Mouse (Mus musculus) CH12.LX (cell line): ENCODE results near the gene Best3. TPM values are rescaled to one million over a fixed set of nuclear protein-coding genes. Genes with fewer than 3 reads are reported as not detected.

Experiments
- DNase-seq: peaks from one replicate; pipeline ENCODE4 v3.0.0-alpha.2; 2013; ENCODE audit errors: extremely low read depth
- H3K27ac ChIP-seq: 2 replicates; pipeline ENCODE4 v1.5.1; 2012; ENCODE audit warnings: low read depth, mild to moderate bottlenecking, control low read depth, moderate library complexity; ENCODE audit not compliant: insufficient read depth
- H3K27me3 ChIP-seq: replicated peaks from 2 replicates; pipeline ENCODE3; 2012; ENCODE audit warnings: inconsistent platforms
- H3K36me3 ChIP-seq, 2 experiments: replicated peaks in 1 of 2; 2 replicates each; pipeline versions ENCODE3 to v1.6.1; 2012; ENCODE audit warnings: inconsistent platforms in 1 of 2, low read length in 1 of 2, mild to moderate bottlenecking in 1 of 2, mixed read lengths in 1 of 2, moderate library complexity in 1 of 2; ENCODE audit not compliant: control insufficient read depth in 1 of 2, insufficient read depth in 1 of 2
- H3K4me1 ChIP-seq, 2 experiments: 2 replicates each; pipeline ENCODE4 v1.6.1; 2012; ENCODE audit warnings: inconsistent platforms in 1 of 2, moderate library complexity in 1 of 2; ENCODE audit not compliant: insufficient read depth in 2 of 2, control insufficient read depth in 1 of 2
- H3K4me2 ChIP-seq: 2 replicates; pipeline ENCODE4 v1.6.1; 2012; ENCODE audit warnings: low read depth, mild to moderate bottlenecking, control low read depth; ENCODE audit not compliant: poor library complexity, insufficient read depth, severe bottlenecking
- H3K4me3 ChIP-seq, 3 experiments: fragments of 150-350 bp in 1 of 3; sonication (generic) in 1 of 3; replicated peaks in 1 of 3; 2 replicates each; pipeline versions ENCODE3 to v1.5.1; 2011 to 2012; ENCODE audit warnings: low read depth in 2 of 3, low read length in 2 of 3, mild to moderate bottlenecking in 2 of 3, moderate library complexity in 2 of 3, control low read depth in 1 of 3, improper control_type of control experiment in 1 of 3, inconsistent platforms in 1 of 3, mixed read lengths in 1 of 3; ENCODE audit not compliant: poor library complexity in 1 of 3
- H3K79me2 ChIP-seq: replicated peaks from 2 replicates; pipeline ENCODE4 v1.6.1; 2012; ENCODE audit warnings: mild to moderate bottlenecking, moderate library complexity; ENCODE audit not compliant: control insufficient read depth, poor library complexity, insufficient read depth, severe bottlenecking; ENCODE audit errors: extremely low read depth
- H3K9ac ChIP-seq: 2 replicates; pipeline ENCODE4 v1.6.1; 2012; ENCODE audit warnings: low read depth, mild to moderate bottlenecking, control low read depth, moderate library complexity; ENCODE audit not compliant: insufficient read depth
- H3K9me3 ChIP-seq: replicated peaks from 2 replicates; pipeline ENCODE3; 2012; ENCODE audit warnings: low read length, inconsistent platforms, mixed read lengths
- BHLHE40 ChIP-seq: IDR thresholded peaks from 2 replicates; pipeline ENCODE4 v1.6.1; 2011; ENCODE audit warnings: mild to moderate bottlenecking, low read depth, low read length, improper control_type of control experiment
- CTCF ChIP-seq, 2 experiments: IDR thresholded peaks in 1 of 2; conservative IDR thresholded peaks in 1 of 2; 2 replicates each; pipeline ENCODE4 v1.5.1; 2011 to 2012; ENCODE audit warnings: low read depth in 2 of 2, low read length in 2 of 2, improper control_type of control experiment in 1 of 2, inconsistent platforms in 1 of 2, mild to moderate bottlenecking in 1 of 2, moderate library complexity in 1 of 2
- IRF4 ChIP-seq: IDR thresholded peaks from 2 replicates; pipeline ENCODE4 v1.6.1; 2014; ENCODE audit warnings: low read depth, mild to moderate bottlenecking, inconsistent platforms, low read length, improper control_type of control experiment
- JUN ChIP-seq: IDR thresholded peaks from 2 replicates; pipeline ENCODE4 v1.6.1; 2011; ENCODE audit warnings: low read depth, mild to moderate bottlenecking, low read length, improper control_type of control experiment, moderate library complexity; ENCODE audit not compliant: insufficient read depth
- JUND ChIP-seq: conservative IDR thresholded peaks from 2 replicates; pipeline ENCODE4 v1.6.1; 2011; ENCODE audit warnings: low read depth, low read length, improper control_type of control experiment
- KAT2A ChIP-seq: IDR thresholded peaks from 2 replicates; pipeline ENCODE4 v1.6.1; 2012; ENCODE audit warnings: low read length, improper control_type of control experiment, inconsistent platforms; ENCODE audit not compliant: insufficient replicate concordance
- MAFK ChIP-seq: IDR thresholded peaks from 2 replicates; pipeline ENCODE4 v1.6.1; 2011; ENCODE audit warnings: low read length, improper control_type of control experiment; ENCODE audit not compliant: insufficient replicate concordance
- MAZ ChIP-seq: IDR thresholded peaks from 2 replicates; pipeline ENCODE4 v1.6.1; 2012; ENCODE audit warnings: low read depth, mild to moderate bottlenecking, inconsistent platforms, low read length, improper control_type of control experiment, moderate library complexity
- MEF2A ChIP-seq: IDR thresholded peaks from 2 replicates; pipeline ENCODE4 v1.6.1; 2014; ENCODE audit warnings: low read depth, mild to moderate bottlenecking, inconsistent platforms, low read length, improper control_type of control experiment, borderline replicate concordance
- MYC ChIP-seq: IDR thresholded peaks from 2 replicates; pipeline ENCODE4 v1.6.1; 2011; ENCODE audit warnings: low read depth, mild to moderate bottlenecking, improper control_type of control experiment, low read length
- PAX5 ChIP-seq: IDR thresholded peaks from 2 replicates; pipeline ENCODE4 v1.6.1; 2012; ENCODE audit warnings: low read length, inconsistent platforms, mixed read lengths
- RAD21 ChIP-seq: IDR thresholded peaks from 2 replicates; pipeline ENCODE4 v1.6.1; 2011; ENCODE audit warnings: low read depth, mild to moderate bottlenecking, low read length, improper control_type of control experiment, moderate library complexity
- SMC3 ChIP-seq: IDR thresholded peaks from 2 replicates; pipeline ENCODE4 v1.6.1; 2011; ENCODE audit warnings: low read depth, low read length, improper control_type of control experiment
- TCF12 ChIP-seq: IDR thresholded peaks from 2 replicates; pipeline ENCODE4 v1.6.1; 2014; ENCODE audit warnings: low read depth, mild to moderate bottlenecking, inconsistent platforms, low read length, improper control_type of control experiment
- UBTF ChIP-seq: IDR thresholded peaks from 2 replicates; pipeline ENCODE4 v1.6.1; 2012; ENCODE audit warnings: low read depth, mild to moderate bottlenecking, inconsistent platforms, low read length, improper control_type of control experiment, moderate library complexity
- USF2 ChIP-seq: conservative IDR thresholded peaks from 2 replicates; pipeline ENCODE4 v1.6.1; 2011; ENCODE audit warnings: low read depth, low read length, improper control_type of control experiment
- ZC3H11A ChIP-seq: IDR thresholded peaks from 2 replicates; pipeline ENCODE4 v1.6.1; 2012; ENCODE audit warnings: low read depth, mild to moderate bottlenecking, inconsistent platforms, low read length, improper control_type of control experiment
- ZNF384 ChIP-seq: IDR thresholded peaks from 2 replicates; pipeline ENCODE4 v1.6.1; 2012; ENCODE audit warnings: low read depth, low read length, improper control_type of control experiment, inconsistent platforms
- dilution Hi-C: fragments of 300-500 bp; cut with MboI; formaldehyde crosslinking; loops from 2 replicates; pipeline ENCODE4 v1.14.3; 2020; ENCODE audit warnings: low sequenced_read_pairs; ENCODE audit not compliant: extremely low pct_unique_long_range_greater_than_20kb, extremely low pct_ligation_motif_present
- in situ Hi-C: fragments of 300-500 bp; cut with MboI; formaldehyde crosslinking; loops from 3 replicates; pipeline ENCODE4 v1.14.3; 2019; ENCODE audit warnings: low sequenced_read_pairs, low pct_ligation_motif_present, low pct_unique_long_range_greater_than_20kb, mixed read lengths
- polyA plus RNA-seq: library from polyadenylated mRNA; unstranded; fragments of >175 nt; gene quantifications from 2 replicates; pipeline ENCODE4 v1.2.1, GENCODE M21; 2012; ENCODE audit warnings: low read depth; ENCODE audit not compliant: insufficient read length
- total RNA-seq, 2 experiments: library from RNA; depleted of rRNA; stranded (reverse); fragments of 300-350 nt in 1 of 2; fragments of >200 nt in 1 of 2; gene quantifications; 2 replicates each; pipeline ENCODE4 v1.2.3; 2012 to 2014

Best3 gene
- total and polyA plus RNA-seq, 3 experiments = not detected

- Histone ChIP-seq H3K4me3 (no peak overlapping the region), H3K9me3 (no peaks in the 10 kb centered on the region), H3K9ac (no peak overlapping the region), H3K27ac (no peak overlapping the region), H3K4me2 (no peak overlapping the region), H3K36me3 (no peaks in the 10 kb centered on the region), H3K27me3 (peaks cover 16% of the 10 kb centered on the region), H3K4me1 (peaks cover 0 to 10% of the 10 kb centered on the region in 2 experiments; a peak in 2 of 4 replicates), H3K79me2 (no peaks in the 10 kb centered on the region)
- TF ChIP-seq TCF12 = no peak
- no peak for TF ChIP-seq ZNF384
- in situ Hi-C loops (loop anchor here (25.0 kb wide), 1 partner anchor 689 kb away; no protein-coding TSS in a partner anchor), dilution Hi-C loops (no loop called here)
- no peak for DNase-seq
These were observed 40.1 kb downstream of the Best3 start for GRCm38 (mm10) chr10:117026176-117026575.

GRCm38 (mm10) chr10:117031160-117031559 is 45.0 kb downstream of the Best3 start:
- peaks cover 2% of the 10 kb centered on the region in 2 experiments; a peak in 1 of 4 replicates for H3K4me1 ChIP-seq
- no peak overlapping the region for H3K27ac ChIP-seq
- in situ Hi-C loops = loop anchor here (10.0 to 25.0 kb wide), 2 partner anchors 56 to 694 kb away; partner anchors contain the start of gene Gm10271
- peak overlapping the region in 1 of 3 experiments; percentile 2 for H3K4me3 ChIP-seq
- H3K79me2 ChIP-seq = no peaks in the 10 kb centered on the region
- DNase-seq = no peak
- no peak overlapping the region for H3K4me2 ChIP-seq
- no peak overlapping the region for H3K9ac ChIP-seq
- TF ChIP-seq MYC = no peak
- no peaks in the 10 kb centered on the region for H3K9me3 ChIP-seq
- dilution Hi-C loops = no loop called here
- no peaks in the 10 kb centered on the region for H3K36me3 ChIP-seq
- H3K27me3 ChIP-seq = peaks cover 12% of the 10 kb centered on the region

- no peaks in the 10 kb centered on the region for H3K79me2 ChIP-seq
- in situ Hi-C loops (loop anchor here (10.0 to 25.0 kb wide), 2 partner anchors 59 to 696 kb away; partner anchors contain the start of gene Gm10271), dilution Hi-C loops (no loop called here)
- peak; percentile 89 for DNase-seq
- TF ChIP-seq USF2 (no peak), MAZ (no peak), KAT2A (no peak), CTCF (conservative IDR thresholded peaks at IDR 0.05 in 1 of 2, IDR thresholded peaks at IDR 0.05 in 1 of 2; ENCODE audit: low read depth in 2 of 2, low read length in 2 of 2) (peak; percentile 60 to 94; a peak in 3 of 4 replicates), RAD21 (peak; percentile 89), JUND (peak; percentile 83), PAX5 (no peak), MEF2A (peak; percentile 24; the same call in 1 of the 2 replicates), SMC3 (peak; percentile 91), MAFK (no peak), JUN (peak; percentile 44; the same call in 1 of the 2 replicates), IRF4 (peak; percentile 36; the same call in 1 of the 2 replicates), BHLHE40 (no peak), ZC3H11A (peak; percentile 37; the same call in 1 of the 2 replicates), UBTF (no peak)
- H3K4me1 ChIP-seq = peaks cover 2% of the 10 kb centered on the region in 2 experiments; a peak in 1 of 4 replicates
- H3K4me3 ChIP-seq = no peak overlapping the region
- no peak overlapping the region for H3K27ac ChIP-seq
- H3K27me3 ChIP-seq = peaks cover 1% of the 10 kb centered on the region
- peak overlapping the region; percentile 70 for H3K4me2 ChIP-seq
- H3K9me3 ChIP-seq = no peaks in the 10 kb centered on the region
- no peak overlapping the region for H3K9ac ChIP-seq
- no peaks in the 10 kb centered on the region for H3K36me3 ChIP-seq
These were observed 47.7 kb downstream of the Best3 start for GRCm38 (mm10) chr10:117033785-117034184.
